11 mouse cellular contexts compared by ENCODE assay signal in the genomic region with DNA sequence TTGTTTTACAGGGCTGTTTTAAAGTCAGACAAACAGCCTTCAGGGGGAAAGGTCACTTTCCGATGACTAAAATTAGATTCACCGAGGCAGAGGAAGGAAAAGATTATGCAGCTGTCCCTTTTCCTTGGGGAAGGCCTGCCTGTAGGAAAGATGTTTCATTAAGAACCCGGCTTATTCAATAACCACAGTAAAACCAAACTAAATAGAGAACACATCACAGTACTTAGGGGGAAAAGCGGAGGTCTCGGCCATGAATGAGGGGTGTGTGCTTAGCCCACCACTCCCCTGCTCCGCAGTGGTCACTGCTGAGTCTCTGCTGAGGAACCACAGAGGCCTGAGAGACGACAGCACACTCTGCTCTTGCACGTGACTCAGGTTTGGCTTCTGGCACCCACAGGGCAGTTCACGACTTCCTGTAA.
DNase-seq lines count a peak whose midpoint lies in the region; ATAC-seq lines count a peak whose summit lies in the region.
"Had no signal": no experiment of that assay in that cellular context is flagged by ENCODE, and none has a peak within 500 bp of the region (broad histone marks: within the 10 kb centered on the region; RNA-seq: fewer than 3 reads in every experiment).

No protein-coding gene starts in this region.

- H3K4me3 ChIP-seq in heart, embryonic 13.5 days = no peak overlapping the region
- H3K4me3 ChIP-seq in limb, embryonic 10.5 days = peak overlapping the region; percentile 22
- H3K4me3 ChIP-seq: limb, embryonic 15.5 days had no signal

- H3K27me3 ChIP-seq in heart, embryonic 13.5 days (replicated peaks) = no peaks in the 10 kb centered on the region
- H3K27me3 ChIP-seq in limb, embryonic 10.5 days (ENCODE audit: low read depth, poor library complexity, severe bottlenecking) = no peaks in the 10 kb centered on the region

- H3K9me3 ChIP-seq in heart, embryonic 13.5 days = no peaks in the 10 kb centered on the region
- no peaks in the 10 kb centered on the region for H3K9me3 ChIP-seq in limb, embryonic 10.5 days (replicated peaks)
- H3K9me3 ChIP-seq: limb, embryonic 15.5 days had no signal

- ATAC-seq in heart, embryonic 13.5 days (ENCODE audit: extremely low read depth, insufficient number of reproducible peaks, low FRiP score, low TSS enrichment) = no peak
- ATAC-seq: CD4-positive, CD25-positive, alpha-beta regulatory T cell, adult 4 months had no signal

- H3K27ac ChIP-seq in heart, embryonic 13.5 days (replicated peaks) = peak overlapping the region; percentile 73
- peak overlapping the region; percentile 90 for H3K27ac ChIP-seq in limb, embryonic 10.5 days
- H3K27ac ChIP-seq: limb, embryonic 15.5 days had no signal

- peak; percentile 62 for DNase-seq in gastrocnemius, adult 18-20 months (ENCODE audit: low spot score)
- no peak for DNase-seq in gastrocnemius, postnatal 25 days
- peak; percentile 70 for DNase-seq in embryo, embryonic 10.5 days (ENCODE audit: low spot score)
- DNase-seq in limb, embryonic 10.5 days (ENCODE audit: low spot score) = peak; percentile 60
- no peak for DNase-seq in cerebellum, postnatal 4 days (ENCODE audit: low spot score in 2 of 2)
- no peak for DNase-seq in left cerebral cortex, adult 18-20 months (ENCODE audit: low spot score in 2 of 2)
- DNase-seq in adrenal gland, postnatal 10 days = no peak
- DNase-seq: cerebellum, adult 8-10 months had no signal

- peak overlapping the region; percentile 34; the same call in 1 of the 2 replicates for H3K9ac ChIP-seq in heart, embryonic 13.5 days
- H3K9ac ChIP-seq: limb, embryonic 15.5 days had no signal

- peaks cover 92% of the 10 kb centered on the region for H3K4me1 ChIP-seq in heart, embryonic 13.5 days
- H3K4me1 ChIP-seq in limb, embryonic 10.5 days = peaks cover 100% of the 10 kb centered on the region

- H3K36me3 ChIP-seq in heart, embryonic 13.5 days = no peaks in the 10 kb centered on the region
- H3K36me3 ChIP-seq in limb, embryonic 10.5 days = no peaks in the 10 kb centered on the region
- H3K36me3 ChIP-seq: limb, embryonic 15.5 days had no signal

- peak overlapping the region; percentile 36 for H3K4me2 ChIP-seq in heart, embryonic 13.5 days
- H3K4me2 ChIP-seq: limb, embryonic 15.5 days had no signal

- 21% methylated on average over 9 of the region's 9 CpGs for WGBS in heart, embryonic 13.5 days
- 11% methylated on average over 9 of the region's 9 CpGs for WGBS in limb, embryonic 10.5 days

Comparison
In these comparisons a context has a peak if more than half of its experiments do, and no peak if none do; other contexts are left out.
1. DNase-seq: peak in gastrocnemius, adult 18-20 months (single experiment), embryo, embryonic 10.5 days (single experiment) and limb, embryonic 10.5 days (single experiment); none in gastrocnemius, postnatal 25 days (single experiment), cerebellum, postnatal 4 days (0 of 2), left cerebral cortex, adult 18-20 months (0 of 2) and adrenal gland, postnatal 10 days (single experiment).